Mouse (Mus musculus): ENCODE data around the gene Chst8.

DNA sequence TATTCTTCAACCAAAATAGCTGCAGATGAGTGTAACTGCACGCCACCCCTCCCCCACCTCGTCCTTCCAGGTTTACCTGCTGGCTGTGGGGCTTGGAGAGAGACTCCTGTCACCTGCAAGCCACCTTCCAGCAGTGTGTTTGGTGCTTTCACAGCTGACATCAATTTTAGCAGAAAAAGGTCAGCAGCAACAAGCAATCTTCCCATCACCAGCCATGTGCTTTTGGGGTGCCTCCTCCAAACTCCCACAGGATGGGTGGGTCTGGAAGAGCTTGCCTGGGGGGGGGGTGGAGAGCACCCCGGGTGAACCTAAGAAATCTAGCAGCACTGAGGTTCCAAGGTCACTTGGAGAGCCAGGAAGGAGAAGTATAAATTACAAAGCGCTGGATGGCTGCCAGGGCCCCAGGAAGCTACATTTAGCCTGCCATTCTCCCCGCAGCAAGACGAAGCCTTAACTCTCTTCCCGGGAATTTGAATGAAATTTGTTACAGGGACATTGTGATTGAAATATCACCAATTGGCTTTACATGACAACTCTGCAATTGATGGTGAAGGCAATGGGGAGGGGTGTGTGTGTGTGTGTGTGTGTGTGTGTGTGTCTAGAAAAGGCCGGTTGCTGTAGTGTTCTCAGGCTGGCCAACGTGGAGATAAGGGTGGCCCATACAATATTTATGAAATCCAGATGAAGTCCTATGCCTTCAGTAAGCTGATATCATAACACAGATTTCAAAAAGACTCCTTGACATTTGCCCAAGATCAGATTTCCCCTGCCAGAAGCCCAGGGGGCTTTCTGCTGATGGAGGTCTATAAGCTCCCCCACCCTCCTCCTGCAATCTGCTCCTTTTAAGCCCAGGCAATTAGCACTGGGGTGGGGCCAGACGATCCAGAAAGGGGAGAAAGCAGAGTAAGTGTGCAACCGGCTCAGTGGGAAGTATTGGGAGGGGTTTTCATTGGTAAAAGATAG is 13.8 kb downstream of the Chst8 start:
- TF ChIP-seq POLR2A (IDR thresholded peaks at IDR 0.05; ENCODE audit: borderline replicate concordance, extremely low read depth, low read depth, low read length) (no peak), CTCF (IDR thresholded peaks at IDR 0.05; ENCODE audit: insufficient read depth, low read length) (no peak)

All from lung, adult 2 months (tissue).